Mouse (Mus musculus) liver, embryonic 13.5 days (tissue): Measurements from ENCODE around the gene Dohh. TPM values are rescaled to one million over a fixed set of nuclear protein-coding genes. Genes with fewer than 3 reads are reported as not detected.

Experiments used
- microRNA-seq: library from miRNA; unstranded; fragments of <30 nt; microRNA quantifications from one replicate; pipeline ENCODE4, GENCODE M21; 2016
- polyA plus RNA-seq: library from polyadenylated mRNA; unstranded; fragments of >200 nt; fragmentation: Nextera tagmentation; extraction: Ambion mirVana; gene quantifications from 2 replicates; pipeline ENCODE4 v1.2.1, GENCODE M21; 2015

The Dohh gene
- polyA plus RNA-seq, 1 experiment from 2014 or later = 68.7 TPM

Small RNAs within 50 kb of the gene (microRNA-seq; reads per million reads assigned to microRNA genes)
- gene Mir1191b (1.2 reads per million), gene Mir6913 (not detected)

Other genes starting within 250 kb of the Dohh start
- 49.1 and 49.6 TPM in 2 replicates for gene Zbtb7a, start 249.2 kb upstream of the Dohh start, polyA plus RNA-seq
- 23.5 and 23.8 TPM in 2 replicates for gene Pias4, start 216.5 kb upstream of the Dohh start, polyA plus RNA-seq
- gene Eef2, start 207.8 kb upstream of the Dohh start, polyA plus RNA-seq = 369 and 384 TPM in 2 replicates
- gene Dapk3, start 201.4 kb upstream of the Dohh start, polyA plus RNA-seq = 19.3 and 20.9 TPM in 2 replicates
- gene 4930442H23Rik, start 200.6 kb upstream of the Dohh start, polyA plus RNA-seq = 0.08 TPM in 1 of 2 replicates, not detected in the other
- gene Nmrk2, start 182.4 kb upstream of the Dohh start, polyA plus RNA-seq = not detected in 2 replicates
- 0.05 and 0.08 TPM in 2 replicates for gene Atcay, start 153.6 kb upstream of the Dohh start, polyA plus RNA-seq
- 0.28 and 0.43 TPM in 2 replicates for gene Zfr2, start 151.3 kb upstream of the Dohh start, polyA plus RNA-seq
- 1.2 and 1.8 TPM in 2 replicates for gene Matk, start 131.5 kb upstream of the Dohh start, polyA plus RNA-seq
- 130 and 134 TPM in 2 replicates for gene Mrpl54, start 117.5 kb upstream of the Dohh start, polyA plus RNA-seq
- 24.5 and 26.7 TPM in 2 replicates for gene Apba3, start 117.5 kb upstream of the Dohh start, polyA plus RNA-seq
- 0.35 and 0.43 TPM in 2 replicates for gene Tjp3, start 92.8 kb upstream of the Dohh start, polyA plus RNA-seq
- 13.2 and 16.7 TPM in 2 replicates for gene Pip5k1c, start 91.5 kb upstream of the Dohh start, polyA plus RNA-seq
- gene Cactin, start 63.3 kb upstream of the Dohh start, polyA plus RNA-seq = 29.5 and 33.0 TPM in 2 replicates
- gene Tbxa2r, start 55.7 kb upstream of the Dohh start, polyA plus RNA-seq = 5.2 and 5.3 TPM in 2 replicates
- gene Gipc3, start 41.2 kb upstream of the Dohh start, polyA plus RNA-seq = not detected in 2 replicates
- 27.1 and 30.3 TPM in 2 replicates for gene Hmg20b, start 33.9 kb upstream of the Dohh start, polyA plus RNA-seq
- gene Mfsd12, start 26.9 kb upstream of the Dohh start, polyA plus RNA-seq = 12.5 and 13.1 TPM in 2 replicates
- gene 4930404N11Rik, start 18.6 kb upstream of the Dohh start, polyA plus RNA-seq = 1.2 and 1.4 TPM in 2 replicates
- gene Fzr1, start 5.9 kb upstream of the Dohh start, polyA plus RNA-seq = 89.5 and 94.1 TPM in 2 replicates
- gene Gm48551, start within 50 bp of the Dohh start, polyA plus RNA-seq = 0.86 and 0.89 TPM in 2 replicates
- 0.93 TPM in 1 of 2 replicates, not detected in the other for gene Gm48552, start 4.6 kb downstream of the Dohh start, polyA plus RNA-seq
- gene Smim24, start 8.6 kb downstream of the Dohh start, polyA plus RNA-seq = 1.8 TPM in 2 replicates
- 9.8 and 9.9 TPM in 2 replicates for gene Nfic, start 71.2 kb downstream of the Dohh start, polyA plus RNA-seq
- 0.13 and 0.15 TPM in 2 replicates for gene Celf5, start 98.3 kb downstream of the Dohh start, polyA plus RNA-seq
- 41.5 TPM in 2 replicates for gene Ncln, start 112.0 kb downstream of the Dohh start, polyA plus RNA-seq
- gene S1pr4, start 115.7 kb downstream of the Dohh start, polyA plus RNA-seq = 2.3 and 2.4 TPM in 2 replicates
- 7.2 and 7.5 TPM in 2 replicates for gene Gna15, start 139.8 kb downstream of the Dohh start, polyA plus RNA-seq
- 20.0 and 21.4 TPM in 2 replicates for gene Gna11, start 160.8 kb downstream of the Dohh start, polyA plus RNA-seq
- gene Aes, start 175.1 kb downstream of the Dohh start, polyA plus RNA-seq = 201 and 215 TPM in 2 replicates
- gene Tle2, start 190.1 kb downstream of the Dohh start, polyA plus RNA-seq = 2.3 and 2.7 TPM in 2 replicates
- 7.3 and 7.6 TPM in 2 replicates for gene Tle6, start 216.6 kb downstream of the Dohh start, polyA plus RNA-seq
- 0.50 and 0.56 TPM in 2 replicates for gene BC025920, start 221.8 kb downstream of the Dohh start, polyA plus RNA-seq
- 10.7 and 10.9 TPM in 2 replicates for gene Sirt6, start 243.4 kb downstream of the Dohh start, polyA plus RNA-seq
- gene Ankrd24, start 244.1 kb downstream of the Dohh start, polyA plus RNA-seq = 1.9 and 2.2 TPM in 2 replicates